Mouse (Mus musculus) neural tube, embryonic 15.5 days (tissue): Measurements from ENCODE around the gene Gm32717. TPM values are rescaled to one million over a fixed set of nuclear protein-coding genes. Genes with fewer than 3 reads are reported as not detected.
"Not testable (repeated sequence)": the region's sequence is repeated elsewhere in the genome, so short reads cannot be mapped to it uniquely, and the experiment has no call there.

ENCODE experiments used
- ATAC-seq: fragments of 200-750 bp; cut with Nextera tagmentation; 2 replicates; pipeline ENCODE4 v1.8.0; 2017; ENCODE audit warnings: mild to moderate bottlenecking, moderate TSS enrichment, moderate library complexity; ENCODE audit not compliant: low FRiP score
- H3K27ac ChIP-seq: fragments of 300-500 bp; sonication (generic); replicated peaks from 2 replicates; pipeline ENCODE4 v1.5.1; 2015; ENCODE audit warnings: mild to moderate bottlenecking, inconsistent platforms
- H3K27me3 ChIP-seq: fragments of 300-500 bp; sonication (generic); replicated peaks from 2 replicates; pipeline ENCODE4 v1.6.1; 2015; ENCODE audit warnings: inconsistent platforms
- H3K36me3 ChIP-seq: fragments of 300-500 bp; sonication (generic); 2 replicates; pipeline ENCODE4 v1.6.1; 2015; ENCODE audit warnings: inconsistent platforms
- H3K4me1 ChIP-seq: fragments of 300-500 bp; sonication (generic); 2 replicates; pipeline ENCODE4 v1.6.1; 2015; ENCODE audit warnings: inconsistent platforms
- H3K4me2 ChIP-seq: fragments of 300-500 bp; sonication (generic); 2 replicates; pipeline ENCODE4 v1.6.1; 2015; ENCODE audit warnings: inconsistent platforms, mild to moderate bottlenecking, moderate library complexity
- H3K4me3 ChIP-seq: fragments of 300-500 bp; sonication (generic); replicated peaks from 2 replicates; pipeline ENCODE4 v1.5.1; 2015; ENCODE audit warnings: mild to moderate bottlenecking, inconsistent platforms
- H3K9ac ChIP-seq: fragments of 300-500 bp; sonication (generic); replicated peaks from 2 replicates; pipeline ENCODE4 v1.6.1; 2015; ENCODE audit warnings: mild to moderate bottlenecking, inconsistent platforms
- H3K9me3 ChIP-seq: fragments of 300-500 bp; sonication (generic); replicated peaks from 2 replicates; pipeline ENCODE4 v1.6.1; 2016; ENCODE audit warnings: inconsistent platforms
- WGBS: fragments of 180-500 bp; shearing (Covaris S2); methylation state at CpG from one replicate; pipeline ENCODE4 v1.1.7; 2015; ENCODE audit warnings: mixed read lengths; 5-methylcytosine and 5-hydroxymethylcytosine counted together
- polyA plus RNA-seq: library from polyadenylated mRNA; unstranded; fragments of >200 nt; fragmentation: Nextera tagmentation; extraction: Ambion mirVana; gene quantifications from 2 replicates; pipeline ENCODE4 v1.2.1, GENCODE M21; 2015

Gene Gm32717
- polyA plus RNA-seq, result 0.15 and 0.22 TPM in 2 replicates

- not testable (repeated sequence) for H3K27ac ChIP-seq, H3K9me3 ChIP-seq, H3K9ac ChIP-seq, H3K4me3 ChIP-seq, H3K36me3 ChIP-seq, H3K4me1 ChIP-seq, ATAC-seq, H3K4me2 ChIP-seq, H3K27me3 ChIP-seq
- WGBS, result no CpG with 5 or more reads among the region's 13 CpGs
These were observed at the start of gene Gm32717 for GRCm38 (mm10) chr10:118240680-118241079. TSS of gene Gm32717 (minus strand) at chr10:118240780.

GRCm38 (mm10) chr10:118283016-118283415 lies 42.4 kb upstream of the Gm32717 start:
- not testable (repeated sequence) for H3K4me1 ChIP-seq, H3K9me3 ChIP-seq, H3K9ac ChIP-seq, H3K4me2 ChIP-seq, ATAC-seq, H3K36me3 ChIP-seq, H3K4me3 ChIP-seq, H3K27me3 ChIP-seq, H3K27ac ChIP-seq
- WGBS, result 100% methylated on average over 2 of the region's 5 CpGs

GRCm38 (mm10) chr10:118282565-118282964 lies 42.0 kb upstream of the Gm32717 start:
- not testable (repeated sequence) for ATAC-seq, H3K36me3 ChIP-seq, H3K9ac ChIP-seq, H3K4me1 ChIP-seq, H3K4me3 ChIP-seq, H3K4me2 ChIP-seq, H3K27me3 ChIP-seq, H3K27ac ChIP-seq, H3K9me3 ChIP-seq
- WGBS, result 84% methylated on average over 6 of the region's 7 CpGs

- H3K4me2 ChIP-seq, H3K4me3 ChIP-seq, H3K27me3 ChIP-seq, H3K9ac ChIP-seq, H3K9me3 ChIP-seq, H3K4me1 ChIP-seq, ATAC-seq, H3K36me3 ChIP-seq, H3K27ac ChIP-seq: not testable (repeated sequence)
- no CpG with 5 or more reads among the region's 4 CpGs for WGBS
These were observed 37.5 kb upstream of the Gm32717 start for GRCm38 (mm10) chr10:118278069-118278468.

GRCm38 (mm10) chr10:118271416-118271815 lies 30.8 kb upstream of the Gm32717 start:
- H3K9ac ChIP-seq, H3K27ac ChIP-seq, H3K4me1 ChIP-seq, H3K36me3 ChIP-seq, H3K9me3 ChIP-seq, ATAC-seq, H3K4me3 ChIP-seq, H3K27me3 ChIP-seq, H3K4me2 ChIP-seq: not testable (repeated sequence)
- no CpG with 5 or more reads among the region's 2 CpGs for WGBS

- not testable (repeated sequence) for H3K9me3 ChIP-seq, H3K9ac ChIP-seq, H3K27ac ChIP-seq, H3K4me1 ChIP-seq, H3K4me3 ChIP-seq, ATAC-seq, H3K4me2 ChIP-seq, H3K36me3 ChIP-seq, H3K27me3 ChIP-seq
- WGBS, result 80% methylated on average over 2 of the region's 8 CpGs
These were observed 28.2 kb upstream of the Gm32717 start for GRCm38 (mm10) chr10:118268812-118269211.

GRCm38 (mm10) chr10:118258388-118258787 lies 17.8 kb upstream of the Gm32717 start, which contains the start of gene Gm32802:
TSS of gene Gm32802 (plus strand) at chr10:118258688.
- not testable (repeated sequence) for H3K9me3 ChIP-seq, H3K4me3 ChIP-seq, H3K4me2 ChIP-seq, H3K9ac ChIP-seq, H3K27me3 ChIP-seq, H3K36me3 ChIP-seq, ATAC-seq, H3K4me1 ChIP-seq, H3K27ac ChIP-seq
- no CpG with 5 or more reads among the region's 13 CpGs for WGBS

- Histone ChIP-seq H3K27me3 (no peaks in the 10 kb centered on the region), H3K27ac (no peak overlapping the region), H3K4me3 (no peak overlapping the region), H3K9me3 (no peaks in the 10 kb centered on the region), H3K4me1 (peaks cover 6% of the 10 kb centered on the region), H3K4me2 (peak overlapping the region; percentile 47), H3K36me3 (no peaks in the 10 kb centered on the region), H3K9ac (no peak overlapping the region)
- ATAC-seq, result peak; percentile 53; the same call in 1 of the 2 replicates
- WGBS, result 21% methylated on average over 10 of the region's 10 CpGs
These were observed 10.3 kb upstream of the Gm32717 start for GRCm38 (mm10) chr10:118250852-118251295.

- not testable (repeated sequence) for H3K4me3 ChIP-seq, H3K27me3 ChIP-seq, ATAC-seq, H3K9ac ChIP-seq, H3K36me3 ChIP-seq, H3K4me2 ChIP-seq, H3K27ac ChIP-seq, H3K9me3 ChIP-seq, H3K4me1 ChIP-seq
- 49% methylated on average over 11 of the region's 11 CpGs for WGBS
These were observed 8.5 kb upstream of the Gm32717 start for GRCm38 (mm10) chr10:118249006-118249595.

GRCm38 (mm10) chr10:118232607-118233006 lies 8.0 kb downstream of the Gm32717 start:
- H3K9me3 ChIP-seq, ATAC-seq, H3K4me3 ChIP-seq, H3K4me2 ChIP-seq, H3K27me3 ChIP-seq, H3K36me3 ChIP-seq, H3K9ac ChIP-seq, H3K27ac ChIP-seq, H3K4me1 ChIP-seq: not testable (repeated sequence)
- 100% methylated on average over 1 of the region's 5 CpGs for WGBS

- not testable (repeated sequence) for H3K4me2 ChIP-seq
These were observed 13.0 kb downstream of the Gm32717 start for GRCm38 (mm10) chr10:118227629-118228028.

GRCm38 (mm10) chr10:118215719-118216393 lies 24.7 kb downstream of the Gm32717 start:
- not testable (repeated sequence) for H3K36me3 ChIP-seq, ATAC-seq, H3K9ac ChIP-seq, H3K27me3 ChIP-seq, H3K4me2 ChIP-seq, H3K4me1 ChIP-seq, H3K4me3 ChIP-seq, H3K27ac ChIP-seq, H3K9me3 ChIP-seq
- WGBS, result 78% methylated on average over 2 of the region's 4 CpGs

More at GRCm38 (mm10) chr10:118227629-118228028, 13.0 kb downstream of the Gm32717 start:
- H3K4me3 ChIP-seq, H3K36me3 ChIP-seq, H3K27me3 ChIP-seq, ATAC-seq, H3K9ac ChIP-seq, H3K4me1 ChIP-seq, H3K27ac ChIP-seq, H3K9me3 ChIP-seq: not testable (repeated sequence)
- WGBS, result 80% methylated on average over 1 of the region's 2 CpGs
